Mouse (Mus musculus) hindbrain, embryonic 12.5 days (tissue): ENCODE measurements around the gene Ddc. TPM values are rescaled to one million over a fixed set of nuclear protein-coding genes. Genes with fewer than 3 reads are reported as not detected.

ENCODE experiments used
- ATAC-seq: fragments of 200-750 bp; cut with Nextera tagmentation; 2 replicates; pipeline ENCODE4 v1.8.0; 2017; ENCODE audit warnings: moderate TSS enrichment; ENCODE audit not compliant: low FRiP score
- H3K27ac ChIP-seq: fragments of 300-500 bp; sonication (generic); 2 replicates; pipeline ENCODE4 v1.5.1; 2016; ENCODE audit warnings: mild to moderate bottlenecking
- H3K27me3 ChIP-seq: fragments of 300-500 bp; sonication (generic); 2 replicates; pipeline ENCODE4 v1.6.1; 2016; ENCODE audit warnings: mild to moderate bottlenecking
- H3K36me3 ChIP-seq: fragments of 300-500 bp; sonication (generic); 2 replicates; pipeline ENCODE4 v1.6.1; 2016; ENCODE audit warnings: mild to moderate bottlenecking
- H3K4me1 ChIP-seq: fragments of 300-500 bp; sonication (generic); 2 replicates; pipeline ENCODE4 v1.6.1; 2016
- H3K4me2 ChIP-seq: fragments of 300-500 bp; sonication (generic); replicated peaks from 2 replicates; pipeline ENCODE4 v1.6.1; 2016; ENCODE audit warnings: mild to moderate bottlenecking
- H3K4me3 ChIP-seq: fragments of 300-500 bp; sonication (generic); 2 replicates; pipeline ENCODE4 v1.5.1; 2016; ENCODE audit warnings: mild to moderate bottlenecking
- H3K9ac ChIP-seq: fragments of 300-500 bp; sonication (generic); 2 replicates; pipeline ENCODE4 v1.6.1; 2016; ENCODE audit warnings: mild to moderate bottlenecking, moderate library complexity
- H3K9me3 ChIP-seq: fragments of 300-500 bp; sonication (generic); replicated peaks from 2 replicates; pipeline ENCODE4 v1.6.1; 2016; ENCODE audit warnings: mild to moderate bottlenecking
- WGBS: fragments of 180-500 bp; shearing (Covaris S2); methylation state at CpG from one replicate; pipeline ENCODE4 v1.1.7; 2016; 5-methylcytosine and 5-hydroxymethylcytosine counted together
- polyA plus RNA-seq: library from polyadenylated mRNA; unstranded; fragments of >200 nt; fragmentation: Nextera tagmentation; extraction: Ambion mirVana; gene quantifications from 2 replicates; pipeline ENCODE4 v1.2.1, GENCODE M21; 2016

The Ddc gene
- polyA plus RNA-seq, 1 experiment from 2014 or later = 8.3 TPM

GRCm38 (mm10) chr11:11867971-11868481 lies 29.9 kb downstream of the Ddc start:
- peak; percentile 93 for ATAC-seq
- Histone ChIP-seq H3K9me3 (no peaks in the 10 kb centered on the region), H3K9ac (peak overlapping the region; percentile 56), H3K4me2 (peak overlapping the region; percentile 45), H3K27ac (peak overlapping the region; percentile 89), H3K4me3 (peak overlapping the region; percentile 19), H3K27me3 (no peaks in the 10 kb centered on the region), H3K36me3 (no peaks in the 10 kb centered on the region), H3K4me1 (peaks cover 23% of the 10 kb centered on the region)
- 6% methylated on average over 14 of the region's 14 CpGs for WGBS

DNA sequence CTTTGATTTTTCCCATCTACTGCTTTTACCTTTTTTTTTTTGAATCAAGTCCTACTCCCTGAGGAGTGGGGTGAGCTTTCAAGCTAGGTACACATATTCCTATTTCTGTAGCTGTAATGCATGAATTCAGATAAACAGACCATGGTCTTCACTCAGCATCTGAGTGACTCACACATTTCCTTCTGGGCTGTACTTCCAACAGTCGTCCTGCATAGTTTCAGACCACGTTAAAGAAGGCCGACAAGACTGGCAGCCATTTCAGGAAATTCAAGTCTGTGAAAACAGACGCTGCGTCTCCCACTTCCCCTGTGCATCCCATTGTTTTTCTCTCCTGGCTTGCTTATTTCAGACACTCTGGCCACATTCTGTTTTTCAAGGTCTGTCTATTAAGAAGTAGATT lies 31.2 kb downstream of the Ddc start:
- Histone ChIP-seq H3K27me3 (no peaks in the 10 kb centered on the region), H3K9me3 (no peaks in the 10 kb centered on the region), H3K4me1 (peaks cover 12% of the 10 kb centered on the region; the same call in 1 of the 2 replicates), H3K36me3 (no peaks in the 10 kb centered on the region), H3K4me2 (no peak overlapping the region), H3K27ac (0 out of 2 replicates have a peak overlapping the region, but pooled peaks have one; percentile 5), H3K4me3 (no peak overlapping the region), H3K9ac (no peak overlapping the region)
- no peak for ATAC-seq
- 78% methylated on average over 5 of the region's 5 CpGs for WGBS

DNA sequence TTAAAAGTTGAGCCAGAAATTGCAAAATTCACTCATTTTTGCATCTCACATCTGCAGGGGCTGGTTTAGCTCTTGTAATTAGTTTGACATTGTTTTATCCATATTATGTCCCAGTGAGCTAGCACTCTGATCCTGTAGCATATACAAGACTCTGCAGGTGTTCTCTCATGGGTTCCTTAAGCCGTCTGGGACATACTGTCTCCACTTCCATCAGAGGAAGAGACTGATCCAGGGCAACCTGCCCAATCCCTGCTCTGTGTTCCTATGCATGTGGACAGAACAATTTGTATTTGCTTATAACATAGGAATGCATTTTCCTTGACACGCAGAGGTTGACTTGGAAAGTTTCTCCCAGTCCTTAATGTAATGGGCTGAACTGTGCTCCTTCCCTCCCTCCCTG lies 32.8 kb downstream of the Ddc start:
- no peak overlapping the region for H3K4me2 ChIP-seq
- no peak overlapping the region for H3K9ac ChIP-seq
- H3K9me3 ChIP-seq = no peaks in the 10 kb centered on the region
- H3K4me3 ChIP-seq = no peak overlapping the region
- ATAC-seq = no peak
- H3K27me3 ChIP-seq = no peaks in the 10 kb centered on the region
- H3K27ac ChIP-seq = no peak overlapping the region
- WGBS = 70% methylated on average over 2 of the region's 2 CpGs
- no peaks in the 10 kb centered on the region for H3K36me3 ChIP-seq
- H3K4me1 ChIP-seq = peaks cover 10% of the 10 kb centered on the region; the same call in 1 of the 2 replicates

- H3K4me1 ChIP-seq = peaks cover 10% of the 10 kb centered on the region; the same call in 1 of the 2 replicates
- 69% methylated on average over 8 of the region's 8 CpGs for WGBS
- no peaks in the 10 kb centered on the region for H3K27me3 ChIP-seq
- H3K4me2 ChIP-seq = no peak overlapping the region
- H3K9me3 ChIP-seq = no peaks in the 10 kb centered on the region
- H3K27ac ChIP-seq = no peak overlapping the region
- no peaks in the 10 kb centered on the region for H3K36me3 ChIP-seq
- no peak overlapping the region for H3K4me3 ChIP-seq
- no peak for ATAC-seq
- no peak overlapping the region for H3K9ac ChIP-seq
Measured at GRCm38 (mm10) chr11:11864446-11865101, 33.4 kb downstream of the Ddc start.

DNA sequence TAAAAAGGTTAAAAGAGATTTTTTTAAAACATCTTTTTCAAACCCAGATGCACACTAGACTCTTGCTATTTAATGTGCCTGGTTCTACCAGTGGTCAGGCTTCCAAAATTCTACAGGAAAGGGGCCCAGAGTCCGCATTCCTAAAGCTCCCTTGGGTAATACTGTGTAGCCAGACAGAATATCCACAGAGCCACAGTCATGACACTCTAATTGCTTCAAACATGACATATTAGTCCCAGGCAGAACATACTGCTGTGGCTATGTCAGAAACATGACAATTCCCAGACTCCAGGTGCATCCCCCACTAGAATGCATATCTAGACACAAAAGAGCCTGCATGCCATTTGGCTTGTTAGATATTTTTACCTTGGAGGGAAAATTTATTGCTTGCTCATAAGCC lies 35.4 kb downstream of the Ddc start:
- H3K36me3 ChIP-seq = no peaks in the 10 kb centered on the region
- H3K27ac ChIP-seq = no peak overlapping the region
- no peak overlapping the region for H3K9ac ChIP-seq
- H3K4me1 ChIP-seq = no peaks in the 10 kb centered on the region
- no peak overlapping the region for H3K4me3 ChIP-seq
- H3K4me2 ChIP-seq = no peak overlapping the region
- no peaks in the 10 kb centered on the region for H3K27me3 ChIP-seq
- H3K9me3 ChIP-seq = no peaks in the 10 kb centered on the region
- WGBS = 66% methylated on average over 1 of the region's 1 CpGs
- ATAC-seq = no peak

DNA sequence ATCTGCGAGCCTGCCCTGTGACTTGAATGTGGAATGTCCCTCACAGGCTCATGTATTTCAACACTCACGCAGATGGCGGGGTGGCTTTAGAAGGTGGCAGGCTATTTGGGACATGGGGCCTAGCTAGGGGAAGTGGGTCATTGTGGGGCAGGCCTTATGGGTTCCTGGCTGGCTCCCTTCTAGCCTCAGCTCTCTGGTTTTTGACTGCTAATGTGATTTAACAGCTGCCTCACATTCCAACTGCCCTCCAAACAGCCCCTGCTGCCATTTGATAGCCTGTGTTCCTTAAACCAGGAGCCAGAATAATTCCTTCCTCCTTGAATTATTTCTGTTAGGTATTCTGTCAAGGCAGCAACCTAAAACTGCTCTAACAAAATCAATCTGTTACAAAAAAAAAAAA lies 41.0 kb downstream of the Ddc start:
- Histone ChIP-seq H3K4me3 (no peak overlapping the region), H3K9me3 (0 out of 2 replicates have a peak, but pooled peaks cover 3% of the 10 kb centered on the region), H3K36me3 (no peaks in the 10 kb centered on the region), H3K4me2 (no peak overlapping the region), H3K4me1 (peaks cover 16% of the 10 kb centered on the region), H3K27ac (no peak overlapping the region), H3K27me3 (no peaks in the 10 kb centered on the region), H3K9ac (no peak overlapping the region)
- ATAC-seq = no peak
- 87% methylated on average over 3 of the region's 3 CpGs for WGBS

GRCm38 (mm10) chr11:11855685-11856131 lies 42.2 kb downstream of the Ddc start:
- peak overlapping the region; percentile 78 for H3K27ac ChIP-seq
- 0 out of 2 replicates have a peak, but pooled peaks cover 3% of the 10 kb centered on the region for H3K9me3 ChIP-seq
- no peak overlapping the region for H3K4me2 ChIP-seq
- H3K4me1 ChIP-seq = peaks cover 24% of the 10 kb centered on the region
- H3K27me3 ChIP-seq = no peaks in the 10 kb centered on the region
- no peak overlapping the region for H3K9ac ChIP-seq
- H3K36me3 ChIP-seq = no peaks in the 10 kb centered on the region
- 33% methylated on average over 11 of the region's 11 CpGs for WGBS
- no peak overlapping the region for H3K4me3 ChIP-seq
- ATAC-seq = peak; percentile 41; the same call in 1 of the 2 replicates

DNA sequence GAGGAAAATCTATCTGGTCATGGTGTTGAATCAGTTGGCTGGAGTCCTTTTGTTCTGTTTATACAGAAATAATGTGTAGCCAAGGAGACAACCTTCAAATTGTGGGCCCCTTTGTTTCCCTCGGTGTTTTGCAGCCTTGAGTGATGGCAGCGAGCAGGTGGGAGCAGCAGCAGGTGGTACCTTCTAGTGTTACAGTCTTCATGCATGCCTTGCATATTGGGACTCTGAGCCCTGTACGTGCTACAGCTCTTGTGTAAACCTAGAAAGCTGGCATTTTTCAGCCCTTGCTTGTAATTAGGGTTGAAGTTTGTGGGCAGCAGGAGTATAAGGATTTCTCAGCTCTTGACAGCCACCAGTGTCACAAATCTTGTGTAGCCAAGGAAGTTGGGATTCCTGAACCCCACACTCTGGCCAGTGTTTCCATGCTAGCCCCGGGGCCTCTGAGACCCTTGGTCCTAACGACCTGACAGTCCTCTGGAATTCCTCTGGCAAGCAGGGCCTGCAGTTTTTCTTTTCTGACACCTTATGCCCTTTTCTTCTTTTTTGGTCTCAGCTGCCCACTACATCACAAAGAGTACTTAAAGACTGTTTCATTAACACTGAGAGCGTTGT lies 42.8 kb downstream of the Ddc start:
- Histone ChIP-seq H3K4me2 (no peak overlapping the region), H3K27ac (peak overlapping the region; percentile 78), H3K9ac (no peak overlapping the region), H3K36me3 (no peaks in the 10 kb centered on the region), H3K9me3 (0 out of 2 replicates have a peak, but pooled peaks cover 3% of the 10 kb centered on the region), H3K27me3 (no peaks in the 10 kb centered on the region), H3K4me3 (no peak overlapping the region), H3K4me1 (peaks cover 29% of the 10 kb centered on the region)
- peak; percentile 64 for ATAC-seq
- WGBS = 20% methylated on average over 6 of the region's 6 CpGs

DNA sequence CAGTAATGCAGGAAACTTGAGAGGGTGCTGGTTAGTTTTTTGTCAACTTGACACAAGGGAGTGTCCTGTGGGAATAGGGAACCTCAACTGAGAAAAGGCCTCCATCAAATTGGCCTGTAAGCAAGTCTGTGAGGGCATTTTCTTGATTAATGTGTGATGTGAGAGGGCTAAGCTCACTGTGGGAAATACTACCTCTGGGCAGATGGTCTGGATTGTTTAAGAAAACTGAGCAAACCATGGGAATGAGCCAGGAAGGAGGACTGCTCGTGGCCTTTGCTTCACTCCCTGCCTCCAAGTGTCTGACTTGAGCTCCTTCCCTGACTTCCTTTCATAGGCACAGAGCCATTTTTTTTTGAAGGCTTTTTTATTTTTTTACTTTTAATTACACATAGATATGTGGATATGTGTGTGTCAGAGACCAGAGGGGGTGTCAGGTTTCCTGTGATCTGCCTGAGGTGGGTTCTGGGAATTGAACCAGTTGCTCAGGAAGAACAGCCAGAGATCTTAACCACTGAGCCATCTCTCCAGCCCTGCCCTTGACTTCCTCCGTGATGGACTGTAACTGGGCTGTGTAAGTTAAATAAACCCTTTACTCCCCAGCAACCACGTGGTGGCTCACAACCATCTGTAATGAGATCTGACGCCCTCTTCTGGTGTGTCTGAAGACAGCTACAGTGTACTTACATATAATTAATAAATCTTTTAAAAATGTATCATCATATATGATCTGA lies 44.0 kb downstream of the Ddc start:
- 43% methylated on average over 4 of the region's 4 CpGs for WGBS
- no peak overlapping the region for H3K4me3 ChIP-seq
- no peak for ATAC-seq
- H3K27me3 ChIP-seq = no peaks in the 10 kb centered on the region
- no peak overlapping the region for H3K9ac ChIP-seq
- H3K4me1 ChIP-seq = peaks cover 31% of the 10 kb centered on the region
- 0 out of 2 replicates have a peak, but pooled peaks cover 3% of the 10 kb centered on the region for H3K9me3 ChIP-seq
- peak overlapping the region; percentile 78 for H3K27ac ChIP-seq
- H3K4me2 ChIP-seq = no peak overlapping the region
- no peaks in the 10 kb centered on the region for H3K36me3 ChIP-seq

- H3K9me3 ChIP-seq = 0 out of 2 replicates have a peak, but pooled peaks cover 3% of the 10 kb centered on the region
- H3K27ac ChIP-seq = peak overlapping the region; percentile 32
- no peaks in the 10 kb centered on the region for H3K36me3 ChIP-seq
- H3K4me2 ChIP-seq = no peak overlapping the region
- ATAC-seq = peak; percentile 21; the same call in 1 of the 2 replicates
- no peak overlapping the region for H3K9ac ChIP-seq
- H3K4me1 ChIP-seq = peaks cover 31% of the 10 kb centered on the region
- no peaks in the 10 kb centered on the region for H3K27me3 ChIP-seq
- WGBS = 72% methylated on average over 6 of the region's 6 CpGs
- no peak overlapping the region for H3K4me3 ChIP-seq
Measured at GRCm38 (mm10) chr11:11851957-11852505, 45.9 kb downstream of the Ddc start.

- no peaks in the 10 kb centered on the region for H3K27me3 ChIP-seq
- no peak overlapping the region for H3K9ac ChIP-seq
- H3K4me3 ChIP-seq = no peak overlapping the region
- 0 out of 2 replicates have a peak, but pooled peaks have one; percentile 46 for ATAC-seq
- H3K9me3 ChIP-seq = no peaks in the 10 kb centered on the region
- peak overlapping the region; percentile 32 for H3K27ac ChIP-seq
- no peak overlapping the region for H3K4me2 ChIP-seq
- 68% methylated on average over 6 of the region's 6 CpGs for WGBS
- peaks cover 27% of the 10 kb centered on the region for H3K4me1 ChIP-seq
- H3K36me3 ChIP-seq = no peaks in the 10 kb centered on the region
Measured at GRCm38 (mm10) chr11:11850476-11851267, 47.3 kb downstream of the Ddc start.
